Mouse (Mus musculus) MEL (cell line): ENCODE results near the gene Cbfa2t2. TPM values are rescaled to one million over a fixed set of nuclear protein-coding genes. Genes with fewer than 3 reads are reported as not detected.

Experiments used
- DNase-seq: peaks from one replicate; pipeline ENCODE4 v3.0.0; 2011; ENCODE audit warnings: low read depth, low spot score
- H3K27ac ChIP-seq: 2 replicates; pipeline ENCODE4 v1.5.1; 2012; ENCODE audit warnings: low read depth, mild to moderate bottlenecking, control low read depth, low read length, moderate library complexity; ENCODE audit not compliant: control insufficient read depth
- H3K27me3 ChIP-seq, 2 experiments: fragments of 150-350 bp in 1 of 2; sonication (generic) in 1 of 2; 2 replicates each; pipeline ENCODE4 v1.6.1; 2012; ENCODE audit warnings: low read length in 2 of 2, mild to moderate bottlenecking in 2 of 2, improper control_type of control experiment in 1 of 2, moderate library complexity in 1 of 2; ENCODE audit not compliant: insufficient read depth in 2 of 2, control insufficient read depth in 1 of 2
- H3K36me3 ChIP-seq, 2 experiments: 2 replicates each; pipeline ENCODE4 v1.6.1; 2012 to 2014; ENCODE audit warnings: low read length in 2 of 2, improper control_type of control experiment in 1 of 2, inconsistent platforms in 1 of 2, mild to moderate bottlenecking in 1 of 2; ENCODE audit not compliant: insufficient read depth in 2 of 2, control insufficient read depth in 1 of 2
- H3K4me1 ChIP-seq, 2 experiments: fragments of 150-350 bp in 1 of 2; sonication (generic) in 1 of 2; 2 replicates each; pipeline ENCODE4 v1.6.1; 2012; ENCODE audit warnings: low read length in 2 of 2, improper control_type of control experiment in 1 of 2, mild to moderate bottlenecking in 1 of 2; ENCODE audit not compliant: insufficient read depth in 2 of 2, control insufficient read depth in 1 of 2
- H3K4me3 ChIP-seq, 2 experiments: fragments of 150-350 bp in 1 of 2; sonication (generic) in 1 of 2; 2 replicates each; pipeline ENCODE4 v1.5.1; 2012; ENCODE audit warnings: low read depth in 2 of 2, low read length in 2 of 2, mild to moderate bottlenecking in 2 of 2, moderate library complexity in 2 of 2, control low read depth in 1 of 2, improper control_type of control experiment in 1 of 2; ENCODE audit not compliant: control insufficient read depth in 1 of 2, insufficient read depth in 1 of 2
- H3K79me2 ChIP-seq: 2 replicates; pipeline ENCODE4 v1.6.1; 2012; ENCODE audit warnings: mild to moderate bottlenecking, low read length, moderate library complexity; ENCODE audit not compliant: control insufficient read depth, poor library complexity, insufficient read depth
- H3K9ac ChIP-seq: 2 replicates; pipeline ENCODE4 v1.6.1; 2012; ENCODE audit warnings: low read depth, mild to moderate bottlenecking, control low read depth, low read length, moderate library complexity; ENCODE audit not compliant: control insufficient read depth, poor library complexity, severe bottlenecking
- H3K9me3 ChIP-seq: fragments of 150-350 bp; sonication (generic); replicated peaks from 2 replicates; pipeline ENCODE4 v1.6.1; 2012; ENCODE audit warnings: mild to moderate bottlenecking, low read length, improper control_type of control experiment, moderate library complexity; ENCODE audit not compliant: insufficient read depth
- BHLHE40 ChIP-seq: IDR thresholded peaks from 2 replicates; pipeline ENCODE4 v1.6.1; 2012; ENCODE audit warnings: low read depth, mild to moderate bottlenecking, inconsistent platforms, low read length, improper control_type of control experiment, borderline replicate concordance
- CHD1 ChIP-seq: IDR thresholded peaks from 2 replicates; pipeline ENCODE4 v1.6.1; 2012; ENCODE audit warnings: low read depth, mild to moderate bottlenecking, inconsistent platforms, low read length, improper control_type of control experiment
- ELF1 ChIP-seq: IDR thresholded peaks from 2 replicates; pipeline ENCODE4 v1.6.1; 2014; ENCODE audit warnings: low read depth, mild to moderate bottlenecking, inconsistent platforms, low read length, improper control_type of control experiment, moderate library complexity
- ETS1 ChIP-seq: IDR thresholded peaks from 2 replicates; pipeline ENCODE4 v1.6.1; 2012; ENCODE audit warnings: low read depth, mild to moderate bottlenecking, inconsistent platforms, low read length, improper control_type of control experiment, moderate library complexity
- GABPA ChIP-seq: IDR thresholded peaks from 2 replicates; pipeline ENCODE4 v1.6.1; 2012; ENCODE audit warnings: low read depth, mild to moderate bottlenecking, inconsistent platforms, low read length, improper control_type of control experiment, moderate library complexity
- GATA1 ChIP-seq: IDR thresholded peaks from 2 replicates; pipeline ENCODE4 v1.6.1; 2011; ENCODE audit warnings: low read depth, low read length, improper control_type of control experiment
- HCFC1 ChIP-seq: IDR thresholded peaks from 2 replicates; pipeline ENCODE4 v1.6.1; 2012; ENCODE audit warnings: low read depth, mild to moderate bottlenecking, inconsistent platforms, low read length, improper control_type of control experiment, moderate library complexity
- JUND ChIP-seq: IDR thresholded peaks from 2 replicates; pipeline ENCODE4 v1.6.1; 2011; ENCODE audit warnings: low read depth, mild to moderate bottlenecking, improper control_type of control experiment, low read length
- KAT2A ChIP-seq: conservative IDR thresholded peaks from 2 replicates; pipeline ENCODE4 v1.6.1; 2012; ENCODE audit warnings: low read depth, low read length, improper control_type of control experiment, inconsistent platforms
- MAX ChIP-seq: IDR thresholded peaks from 2 replicates; pipeline ENCODE4 v1.6.1; 2011; ENCODE audit warnings: low read length, improper control_type of control experiment
- MEF2A ChIP-seq: IDR thresholded peaks from 2 replicates; pipeline ENCODE4 v1.6.1; 2014; ENCODE audit warnings: low read depth, mild to moderate bottlenecking, inconsistent platforms, low read length, improper control_type of control experiment; ENCODE audit not compliant: poor library complexity, insufficient replicate concordance, severe bottlenecking; ENCODE audit errors: extremely low read depth
- MXI1 ChIP-seq: IDR thresholded peaks from 2 replicates; pipeline ENCODE4 v1.6.1; 2011; ENCODE audit warnings: mild to moderate bottlenecking, low read depth, low read length, improper control_type of control experiment
- MYB ChIP-seq: IDR thresholded peaks from 2 replicates; pipeline ENCODE4 v1.6.1; 2011; ENCODE audit warnings: mild to moderate bottlenecking, low read depth, low read length, improper control_type of control experiment
- MYC ChIP-seq: IDR thresholded peaks from 2 replicates; pipeline ENCODE4 v1.6.1; 2011; ENCODE audit warnings: low read depth, mild to moderate bottlenecking, low read length, improper control_type of control experiment, moderate library complexity
- NRF1 ChIP-seq: IDR thresholded peaks from 2 replicates; pipeline ENCODE4 v1.6.1; 2014; ENCODE audit warnings: low read depth, mild to moderate bottlenecking, inconsistent platforms, low read length, improper control_type of control experiment, moderate library complexity; ENCODE audit not compliant: poor library complexity, insufficient read depth, severe bottlenecking
- POLR2A ChIP-seq, 2 experiments: IDR thresholded peaks; 2 replicates each; pipeline ENCODE4 v1.6.1; 2011 to 2012; ENCODE audit warnings: low read length in 2 of 2, mild to moderate bottlenecking in 2 of 2, control low read depth in 1 of 2, improper control_type of control experiment in 1 of 2, low read depth in 1 of 2, moderate library complexity in 1 of 2; ENCODE audit not compliant: control insufficient read depth in 1 of 2, insufficient read depth in 1 of 2, poor library complexity in 1 of 2
- POLR2AphosphoS2 ChIP-seq: IDR thresholded peaks from 2 replicates; pipeline ENCODE4 v1.6.1; 2011; ENCODE audit warnings: low read length, improper control_type of control experiment
- RAD21 ChIP-seq: IDR thresholded peaks from 2 replicates; pipeline ENCODE4 v1.6.1; 2011; ENCODE audit warnings: mild to moderate bottlenecking, low read depth, low read length, improper control_type of control experiment
- SMC3 ChIP-seq: IDR thresholded peaks from 2 replicates; pipeline ENCODE4 v1.6.1; 2011; ENCODE audit warnings: low read depth, low read length, improper control_type of control experiment
- TAL1 ChIP-seq: IDR thresholded peaks from 2 replicates; pipeline ENCODE4 v1.6.1; 2012; ENCODE audit warnings: mild to moderate bottlenecking, inconsistent platforms, low read length, moderate library complexity, mixed read lengths
- TBP ChIP-seq: IDR thresholded peaks from 2 replicates; pipeline ENCODE4 v1.8.0; 2011; ENCODE audit warnings: low read depth, low read length, improper control_type of control experiment
- USF1 ChIP-seq: IDR thresholded peaks from 2 replicates; pipeline ENCODE4 v1.6.1; 2014; ENCODE audit warnings: low read depth, mild to moderate bottlenecking, inconsistent platforms, low read length, improper control_type of control experiment, moderate library complexity
- ZC3H11A ChIP-seq: IDR thresholded peaks from 2 replicates; pipeline ENCODE4 v1.6.1; 2012; ENCODE audit warnings: low read depth, mild to moderate bottlenecking, inconsistent platforms, low read length, improper control_type of control experiment
- ZKSCAN1 ChIP-seq: IDR thresholded peaks from 2 replicates; pipeline ENCODE4 v1.6.1; 2012; ENCODE audit warnings: low read depth, mild to moderate bottlenecking, inconsistent platforms, low read length, improper control_type of control experiment, moderate library complexity
- ZMIZ1 ChIP-seq: IDR thresholded peaks from 2 replicates; pipeline ENCODE4 v1.6.1; 2012; ENCODE audit warnings: low read depth, mild to moderate bottlenecking, inconsistent platforms, low read length, improper control_type of control experiment, moderate library complexity
- ZNF384 ChIP-seq: IDR thresholded peaks from 2 replicates; pipeline ENCODE4 v1.6.1; 2012; ENCODE audit warnings: low read depth, mild to moderate bottlenecking, inconsistent platforms, low read length, improper control_type of control experiment
- polyA plus RNA-seq, 2 experiments: library from polyadenylated mRNA; stranded (reverse) in 1 of 2; unstranded in 1 of 2; fragments of >175 nt in 1 of 2; fragments of >200 nt in 1 of 2; gene quantifications; 2 replicates each; pipeline versions ENCODE4 v1.2.1 to v1.2.4; 2012; ENCODE audit warnings: low replicate concordance in 2 of 2, low read depth in 1 of 2; ENCODE audit not compliant: insufficient read length in 2 of 2, insufficient read depth in 1 of 2, missing spikeins in 1 of 2
- total RNA-seq: library from RNA; depleted of rRNA; stranded (reverse); fragments of 300-350 nt; gene quantifications from 2 replicates; pipeline ENCODE4 v1.2.3, GENCODE M21; 2012

Cbfa2t2 gene
- total and polyA plus RNA-seq, 3 experiments: 5.9 to 23.1 TPM; not detected in 1

GRCm38 (mm10) chr2:154551927-154552326, 115.6 kb downstream of the Cbfa2t2 start:
- H3K79me2 ChIP-seq: no peaks in the 10 kb centered on the region
- H3K9me3 ChIP-seq: no peaks in the 10 kb centered on the region
- no peak overlapping the region for H3K27ac ChIP-seq
- DNase-seq: no peak
- no peaks in the 10 kb centered on the region for H3K4me1 ChIP-seq
- H3K36me3 ChIP-seq: no peaks in the 10 kb centered on the region; a peak in 1 of 4 replicates
- no peak overlapping the region for H3K9ac ChIP-seq
- no peaks in the 10 kb centered on the region for H3K27me3 ChIP-seq
- no peak overlapping the region for H3K4me3 ChIP-seq
- TF ChIP-seq ZKSCAN1 (no peak), JUND (no peak), ZMIZ1 (no peak), CHD1 (no peak), MXI1 (no peak), GABPA (no peak), USF1 (no peak), POLR2AphosphoS2 (no peak)
- TF ChIP-seq, all 39 proteins: peak for 0

DNA sequence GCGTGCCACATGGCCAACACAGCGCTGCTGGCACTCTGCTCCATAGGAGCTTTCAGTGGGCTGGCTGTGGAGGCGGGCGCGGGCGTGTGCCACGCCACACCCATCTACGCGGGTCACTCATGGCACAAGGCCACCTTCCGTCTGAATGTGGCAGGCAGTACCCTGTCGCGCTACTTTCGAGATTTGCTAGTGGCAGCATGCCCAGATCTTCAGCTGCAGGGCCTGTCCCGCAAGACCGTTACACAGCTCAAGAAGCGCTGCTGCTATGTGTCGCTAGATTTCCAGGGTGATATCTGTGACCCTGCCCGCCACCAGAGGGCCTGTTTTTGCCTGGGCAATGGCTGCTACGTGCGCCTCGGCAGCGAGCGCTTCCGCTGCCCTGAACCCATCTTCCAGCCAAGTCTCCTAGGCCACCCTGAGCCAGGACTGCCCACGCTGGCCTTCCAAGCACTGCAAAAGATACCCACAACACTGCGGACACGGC, 116.2 kb downstream of the Cbfa2t2 start:
- Histone ChIP-seq H3K79me2 (no peaks in the 10 kb centered on the region), H3K9ac (no peak overlapping the region), H3K27me3 (no peaks in the 10 kb centered on the region), H3K36me3 (peaks cover 0 to 3% of the 10 kb centered on the region in 2 experiments; a peak in 3 of 4 replicates), H3K9me3 (no peaks in the 10 kb centered on the region), H3K27ac (no peak overlapping the region), H3K4me3 (no peak overlapping the region), H3K4me1 (peaks cover 0 to 5% of the 10 kb centered on the region in 2 experiments; a peak in 2 of 4 replicates)
- TF ChIP-seq MEF2A (no peak), GATA1 (no peak), TBP (no peak), MYC (no peak), TAL1 (no peak), SMC3 (no peak), MAX (no peak), POLR2A (IDR thresholded peaks at IDR 0.05; ENCODE audit: control insufficient read depth in 1 of 2, insufficient read depth in 1 of 2, low read depth in 1 of 2, low read length in 2 of 2, poor library complexity in 1 of 2) (no peak), GABPA (no peak)
- peak; percentile 49 for DNase-seq

DNA sequence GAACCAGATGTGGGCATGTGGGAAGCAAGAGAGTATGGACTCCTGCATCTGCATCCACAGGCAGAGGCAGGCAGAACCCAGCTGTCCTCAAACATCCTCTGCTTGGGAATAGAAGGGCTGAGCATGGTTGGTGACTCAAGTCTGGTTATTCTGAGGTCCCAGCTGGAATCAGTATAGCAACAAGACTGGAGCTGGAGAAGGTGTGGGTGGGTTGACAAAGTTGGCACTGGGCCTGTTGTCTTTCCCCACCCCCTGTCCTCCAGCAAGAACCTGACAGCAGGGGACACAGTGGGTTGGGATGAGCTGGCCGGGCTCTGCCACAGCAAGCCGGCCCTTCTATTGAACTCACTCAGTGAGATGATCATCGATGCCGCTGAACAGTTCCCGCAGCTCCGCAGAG, 119.0 kb downstream of the Cbfa2t2 start:
- Histone ChIP-seq H3K4me1 (peaks cover 0 to 14% of the 10 kb centered on the region in 2 experiments; a peak in 2 of 4 replicates), H3K36me3 (peaks cover 0 to 9% of the 10 kb centered on the region in 2 experiments; a peak in 3 of 4 replicates), H3K4me3 (no peak overlapping the region), H3K27ac (no peak overlapping the region), H3K9me3 (no peaks in the 10 kb centered on the region), H3K27me3 (no peaks in the 10 kb centered on the region), H3K79me2 (no peaks in the 10 kb centered on the region), H3K9ac (no peak overlapping the region)
- DNase-seq: no peak
- TF ChIP-seq ZC3H11A (no peak), ZNF384 (no peak), KAT2A (no peak), MYB (no peak), ELF1 (no peak), NRF1 (no peak), MYC (no peak), HCFC1 (no peak), BHLHE40 (no peak), RAD21 (no peak), JUND (no peak), ETS1 (no peak)
